Mouse (Mus musculus) brain, embryonic 14.5 days (tissue): ENCODE data around the gene Olfr545. TPM values are rescaled to one million over a fixed set of nuclear protein-coding genes. Genes with fewer than 3 reads are reported as not detected.
"Not testable (repeated sequence)": the region's sequence is repeated elsewhere in the genome, so short reads cannot be mapped to it uniquely, and the experiment has no call there.

Experiments used
- DNase-seq: peaks from one replicate; pipeline ENCODE4 v3.0.0-alpha.2; 2011; ENCODE audit warnings: low read depth
- CTCF ChIP-seq: fragments of 200-500 bp; IDR thresholded peaks from 2 replicates; pipeline ENCODE4 v1.5.1; 2012; ENCODE audit warnings: inconsistent platforms, mild to moderate bottlenecking, moderate library complexity, borderline replicate concordance; ENCODE audit not compliant: insufficient read depth, insufficient read length; ENCODE audit errors: extremely low read depth
- POLR2A ChIP-seq: fragments of 200-500 bp; IDR thresholded peaks from 2 replicates; pipeline ENCODE4 v1.6.1; 2012; ENCODE audit warnings: mild to moderate bottlenecking, inconsistent platforms, borderline replicate concordance; ENCODE audit not compliant: poor library complexity, insufficient read depth, insufficient read length, severe bottlenecking; ENCODE audit errors: extremely low read depth
- polyA plus RNA-seq: library from polyadenylated mRNA; depleted of rRNA; stranded (reverse); fragments of >200 nt; gene quantifications from 2 replicates; pipeline ENCODE4 v1.2.3, GENCODE M21; 2012

Olfr545 gene
- polyA plus RNA-seq, 1 experiment = not detected

DNA sequence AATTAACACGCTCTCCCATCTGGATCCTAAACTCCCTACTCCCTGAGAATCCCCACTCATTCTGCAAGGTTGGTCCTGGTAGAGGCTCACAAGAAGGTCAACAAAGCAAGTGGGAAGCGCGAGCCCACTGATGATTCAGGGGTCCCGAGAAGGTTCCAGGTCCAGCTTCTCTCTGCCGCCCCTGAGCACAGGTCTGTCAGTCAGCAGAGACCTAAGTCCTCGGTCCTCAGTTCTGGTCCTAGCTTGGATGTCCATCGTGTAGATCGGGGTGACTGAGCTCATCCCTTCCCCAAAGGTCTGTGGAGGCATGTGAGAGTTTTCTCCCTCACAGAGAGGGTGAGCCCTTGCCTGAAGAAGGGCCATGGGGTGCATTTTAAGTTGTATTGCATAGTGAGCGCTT, 8.7 kb upstream of the Olfr545 start:
- no peak for DNase-seq
- TF ChIP-seq CTCF (no peak), POLR2A (no peak)

GRCm38 (mm10) chr7:102506848-102507247, 7.5 kb upstream of the Olfr545 start:
- peak; percentile 79 for DNase-seq

DNA sequence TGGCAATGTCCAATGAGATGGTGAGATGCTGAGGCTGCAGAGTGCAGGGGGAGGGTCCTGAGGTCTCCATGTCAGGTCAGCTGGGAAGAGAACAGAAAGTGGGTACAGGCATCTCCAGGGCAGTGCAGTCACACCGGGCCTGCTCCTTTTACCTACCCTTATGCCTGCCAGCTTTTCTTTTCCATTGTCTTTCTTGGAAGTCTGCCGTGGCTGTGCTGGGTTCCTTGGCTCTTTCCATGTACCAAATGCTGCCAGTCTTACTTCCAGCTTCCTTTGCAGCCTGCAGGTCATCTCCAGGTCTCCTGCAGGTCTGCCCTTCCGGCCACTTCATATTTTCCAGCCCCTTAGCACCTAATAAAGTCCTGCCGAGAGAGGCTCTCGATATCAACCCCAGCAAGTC, 2.6 kb upstream of the Olfr545 start:
- DNase-seq = no peak
- TF ChIP-seq CTCF = no peak
- no peak for TF ChIP-seq POLR2A

More at GRCm38 (mm10) chr7:102506848-102507247, 7.5 kb upstream of the Olfr545 start:
- TF ChIP-seq POLR2A (no peak), CTCF (peak; percentile 92)

DNA sequence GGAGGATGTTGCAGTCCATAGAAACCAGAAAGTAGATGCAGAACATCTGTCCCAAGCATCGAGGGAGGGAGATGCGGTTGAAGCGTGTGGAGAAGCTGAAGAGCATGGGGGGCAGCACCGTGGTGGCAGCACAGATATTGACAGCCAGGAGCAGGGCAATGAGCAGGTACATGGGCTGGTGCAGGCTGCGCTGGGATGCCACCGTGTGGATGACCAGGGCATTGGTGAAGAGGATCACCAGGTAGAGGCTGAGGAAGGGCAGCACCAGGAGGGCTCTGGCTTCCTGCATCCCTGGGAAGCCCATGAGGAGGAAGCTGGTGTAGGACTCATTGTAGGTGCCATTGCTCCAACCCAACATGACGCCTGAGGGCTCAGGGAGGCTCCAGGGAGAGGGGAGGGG, 5.0 kb downstream of the Olfr545 start:
- DNase-seq = not testable (repeated sequence)

DNA sequence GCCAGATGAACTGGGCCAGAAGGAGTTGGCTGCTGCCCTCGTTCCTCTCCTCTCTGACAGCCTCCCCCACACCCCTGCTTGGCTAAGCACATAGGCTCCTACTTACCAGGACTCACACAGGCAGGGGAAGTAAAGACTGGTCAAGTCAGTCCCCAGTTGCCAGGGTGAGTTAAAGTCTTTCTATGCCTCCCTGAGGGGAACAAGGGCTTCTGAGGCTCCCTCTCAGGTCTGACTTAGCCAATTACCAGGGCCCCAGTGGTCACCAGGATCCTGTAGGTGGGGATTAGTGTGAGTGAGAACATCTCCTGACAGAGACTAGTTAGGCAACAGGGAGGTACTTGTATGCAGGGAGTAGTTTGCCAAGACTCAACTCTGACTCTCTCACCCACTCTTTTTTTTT, 11.2 kb downstream of the Olfr545 start, which contains the start of gene Olfr544:
Olfr544 (minus strand) TSS at position 153 of the 400 bp plus-strand sequence.
- DNase-seq = no peak
- TF ChIP-seq CTCF = no peak
- no peak for TF ChIP-seq POLR2A

- TF ChIP-seq POLR2A (no peak), CTCF (no peak)
- no peak for DNase-seq
Measured at GRCm38 (mm10) chr7:102486105-102486504, 13.3 kb downstream of the Olfr545 start.

GRCm38 (mm10) chr7:102484766-102485165, 14.6 kb downstream of the Olfr545 start:
- not testable (repeated sequence) for DNase-seq

- no peak for DNase-seq
- TF ChIP-seq CTCF = no peak
- TF ChIP-seq POLR2A = no peak
Measured at GRCm38 (mm10) chr7:102483665-102484064, 15.7 kb downstream of the Olfr545 start.

DNA sequence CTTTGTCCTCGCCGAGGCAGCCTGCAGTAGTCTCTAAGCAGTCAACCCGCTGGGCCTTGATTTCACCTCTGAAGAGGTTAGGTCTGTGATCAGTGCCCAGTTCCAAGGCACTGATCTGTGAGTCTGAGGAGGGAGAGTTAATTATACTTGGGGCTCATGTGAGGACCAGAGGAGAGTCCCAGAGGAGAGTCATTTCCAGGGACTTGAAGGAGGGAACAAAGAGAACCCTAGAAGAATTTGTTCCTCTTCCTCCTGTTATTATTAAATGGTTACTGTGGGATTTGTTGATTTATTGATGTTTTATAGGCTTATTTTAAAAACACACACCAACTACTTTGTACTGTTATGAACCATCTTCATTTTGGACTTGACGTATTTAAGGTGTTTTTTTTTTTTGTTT, 17.8 kb downstream of the Olfr545 start, which contains the start of gene Olfr543:
Olfr543 (minus strand) TSS at position 101 of the 400 bp plus-strand sequence.
- no peak for TF ChIP-seq CTCF
- no peak for TF ChIP-seq POLR2A
- DNase-seq = no peak

DNA sequence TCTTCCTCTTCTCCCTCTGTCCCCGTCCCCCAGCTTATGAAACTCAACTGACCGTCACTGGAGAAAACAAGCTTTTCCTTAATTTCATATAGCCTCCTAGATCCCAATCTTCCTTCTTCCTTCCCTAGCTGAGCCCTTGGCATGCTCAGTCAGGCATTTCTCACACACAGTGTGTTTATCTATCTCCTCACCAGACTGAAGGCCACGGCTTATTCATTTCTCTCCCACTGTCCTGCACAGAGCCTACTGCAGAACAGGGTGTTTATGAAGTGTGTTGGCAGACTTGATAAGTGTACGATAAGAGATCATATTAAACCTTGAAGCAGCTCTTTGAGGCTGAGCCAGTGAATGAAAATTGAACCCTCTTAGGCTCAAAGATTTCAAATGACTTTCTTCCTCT, 18.6 kb downstream of the Olfr545 start:
- TF ChIP-seq POLR2A = no peak
- no peak for TF ChIP-seq CTCF
- DNase-seq = no peak

DNA sequence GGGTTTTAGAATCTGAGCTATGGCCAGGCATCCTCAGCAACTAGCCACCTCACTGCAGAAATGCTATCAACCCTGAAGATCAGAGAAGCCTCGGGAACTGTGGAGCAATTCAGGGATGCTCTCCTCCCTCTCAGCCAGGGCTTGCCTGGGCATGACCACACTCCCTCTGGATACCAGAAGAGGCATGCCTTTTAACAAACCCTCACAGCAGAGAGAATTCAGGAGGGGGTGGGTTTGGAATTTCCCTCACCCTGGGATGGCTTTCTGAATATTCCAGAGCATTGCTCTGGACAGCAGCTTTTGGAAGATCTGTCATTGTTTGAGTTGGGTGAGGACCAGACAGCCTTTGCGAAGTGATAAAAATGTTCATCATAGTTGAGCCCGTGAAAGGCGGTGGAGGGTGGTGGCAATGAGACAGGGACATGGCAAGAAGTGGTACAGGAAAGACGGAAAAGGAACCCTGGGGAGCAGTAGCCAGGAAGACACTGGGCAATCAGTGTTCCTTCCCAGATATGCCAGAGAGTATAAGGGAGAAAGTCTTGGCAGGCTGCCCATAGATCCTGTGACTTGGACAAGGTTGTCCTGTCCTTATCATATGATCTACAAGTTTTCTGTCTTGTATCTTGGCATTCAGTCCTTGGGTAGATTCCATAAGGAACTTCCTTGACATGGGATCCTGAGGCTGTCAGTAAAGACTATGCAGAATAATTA, 19.9 kb downstream of the Olfr545 start:
- no peak for DNase-seq
- TF ChIP-seq POLR2A = no peak
- no peak for TF ChIP-seq CTCF

DNA sequence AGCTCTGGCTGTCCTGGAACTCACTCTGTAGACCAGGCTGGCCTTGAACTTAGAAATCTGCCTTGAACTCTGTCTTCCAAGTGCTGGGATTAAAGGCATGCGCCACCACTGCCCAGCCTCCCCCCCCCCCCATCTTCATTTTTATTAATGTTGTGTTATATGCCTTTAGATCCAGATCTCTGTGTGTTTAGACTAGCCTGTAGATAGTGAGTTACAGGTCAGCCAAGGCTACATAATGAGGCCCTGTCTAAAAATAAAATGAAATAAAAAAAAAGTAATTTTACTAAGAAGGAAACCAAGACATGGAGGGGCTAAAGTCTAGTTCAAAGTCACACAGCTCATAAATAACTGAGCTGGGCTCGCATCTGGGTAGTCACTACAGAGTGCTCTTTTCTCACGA, 20.4 kb downstream of the Olfr545 start:
- no peak for DNase-seq
- no peak for TF ChIP-seq POLR2A
- no peak for TF ChIP-seq CTCF

- no peak for TF ChIP-seq POLR2A
- TF ChIP-seq CTCF = no peak
- DNase-seq = no peak
Measured at GRCm38 (mm10) chr7:102478425-102478824, 20.9 kb downstream of the Olfr545 start.

DNA sequence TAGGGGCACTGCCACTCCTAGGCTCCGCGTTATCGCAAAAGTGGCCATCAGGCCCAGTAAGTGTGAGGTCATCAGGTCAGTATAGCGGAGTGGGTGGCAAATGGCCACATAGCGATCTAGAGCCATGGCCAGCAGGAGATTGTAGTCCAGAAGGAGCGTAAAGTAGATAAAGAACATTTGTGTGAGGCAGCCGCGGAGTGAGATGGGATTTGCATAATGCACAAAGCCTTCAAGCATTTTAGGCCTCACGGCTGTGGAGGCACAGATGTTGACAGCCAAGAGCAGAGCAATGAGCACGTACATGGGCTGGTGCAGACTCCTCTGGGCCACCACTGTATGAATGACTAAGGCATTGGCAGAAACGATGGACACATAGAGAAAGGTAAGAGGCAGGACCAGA, 22.0 kb downstream of the Olfr545 start:
- TF ChIP-seq CTCF = peak; percentile 15; the same call in 1 of the 2 replicates
- no peak for TF ChIP-seq POLR2A
- DNase-seq = peak; percentile 9

DNA sequence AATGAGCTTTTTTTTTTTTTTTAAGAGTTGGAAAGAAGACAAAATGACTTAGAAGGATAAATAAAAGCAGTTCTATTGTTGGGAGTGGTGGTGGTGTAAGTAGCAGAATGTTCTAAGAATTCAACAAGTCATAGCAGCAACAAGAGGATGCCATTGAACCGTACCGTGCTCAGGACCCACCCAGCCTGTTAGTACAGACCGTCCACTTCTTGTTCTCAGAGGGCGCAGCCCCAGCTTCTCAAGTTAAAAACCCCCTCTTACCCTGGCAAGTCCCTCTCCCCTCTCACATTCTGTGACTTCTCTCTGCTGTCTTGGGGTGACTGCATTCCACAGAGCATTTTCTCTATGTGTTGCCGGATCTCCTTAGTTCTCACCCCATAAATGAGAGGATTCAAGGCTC, 22.8 kb downstream of the Olfr545 start:
- DNase-seq = no peak
- TF ChIP-seq POLR2A (no peak), CTCF (no peak)

- TF ChIP-seq POLR2A = no peak
- TF ChIP-seq CTCF = no peak
- DNase-seq = no peak
Measured at GRCm38 (mm10) chr7:102472675-102473074, 26.7 kb downstream of the Olfr545 start.
